Mouse (Mus musculus) midbrain, postnatal 0 days (tissue): ENCODE results near the gene Fndc8. TPM values are rescaled to one million over a fixed set of nuclear protein-coding genes. Genes with fewer than 3 reads are reported as not detected.
"Not testable (repeated sequence)": the region's sequence is repeated elsewhere in the genome, so short reads cannot be mapped to it uniquely, and the experiment has no call there.

Experiments
- ATAC-seq: fragments of 200-750 bp; cut with Nextera tagmentation; 2 replicates; pipeline ENCODE4 v1.8.0; 2017; ENCODE audit warnings: moderate number of reproducible peaks, mild to moderate bottlenecking, moderate TSS enrichment, moderate library complexity; ENCODE audit not compliant: low FRiP score
- DNase-seq: peaks from one replicate; pipeline ENCODE4 v3.0.0-alpha.2; 2015; ENCODE audit warnings: low spot score
- H3K27ac ChIP-seq: fragments of 300-500 bp; sonication (generic); 2 replicates; pipeline ENCODE4 v1.5.1; 2014; ENCODE audit warnings: low read depth, mild to moderate bottlenecking, low read length, mixed read lengths
- H3K27me3 ChIP-seq: fragments of 300-500 bp; sonication (generic); 2 replicates; pipeline ENCODE4 v1.6.1; 2014; ENCODE audit warnings: low read length, control low read depth, mixed read lengths; ENCODE audit not compliant: insufficient read depth
- H3K36me3 ChIP-seq: fragments of 300-500 bp; sonication (generic); 2 replicates; pipeline ENCODE4 v1.6.1; 2014; ENCODE audit warnings: low read length, control low read depth, mixed read lengths; ENCODE audit not compliant: insufficient read depth
- H3K4me1 ChIP-seq: fragments of 300-500 bp; sonication (generic); 2 replicates; pipeline ENCODE4 v1.6.1; 2014; ENCODE audit warnings: mild to moderate bottlenecking, control low read depth, antibody characterized with exemption, low read length, mixed read lengths; ENCODE audit not compliant: insufficient read depth
- H3K4me2 ChIP-seq: fragments of 300-500 bp; sonication (generic); 2 replicates; pipeline ENCODE4 v1.6.1; 2014; ENCODE audit warnings: low read depth, mild to moderate bottlenecking, low read length, mixed read lengths; ENCODE audit not compliant: poor library complexity, severe bottlenecking
- H3K4me3 ChIP-seq: fragments of 300-500 bp; sonication (generic); 2 replicates; pipeline ENCODE4 v1.5.1; 2014; ENCODE audit warnings: low read depth, mild to moderate bottlenecking, low read length, moderate library complexity
- H3K9ac ChIP-seq: fragments of 300-500 bp; sonication (generic); replicated peaks from 2 replicates; pipeline ENCODE4 v1.6.1; 2014; ENCODE audit warnings: mild to moderate bottlenecking, low read length, moderate library complexity, mixed read lengths; ENCODE audit not compliant: poor library complexity, severe bottlenecking
- H3K9me3 ChIP-seq: fragments of 300-500 bp; sonication (generic); 2 replicates; pipeline ENCODE4 v1.6.1; 2016; ENCODE audit warnings: low read length, control low read depth
- CTCF ChIP-seq: IDR thresholded peaks from 2 replicates; pipeline ENCODE4 v1.5.1; 2016; ENCODE audit warnings: antibody characterized with exemption, mild to moderate bottlenecking
- WGBS: fragments of 180-500 bp; shearing (Covaris S2); extraction: QIAGEN DNeasy Blood & Tissue Kit; methylation state at CpG from one replicate; pipeline ENCODE4 v1.1.7; 2014; 5-methylcytosine and 5-hydroxymethylcytosine counted together
- polyA plus RNA-seq: library from polyadenylated mRNA; unstranded; fragments of >200 nt; fragmentation: Nextera tagmentation; extraction: Ambion mirVana; gene quantifications from 2 replicates; pipeline ENCODE4 v1.2.1, GENCODE M21; 2015
- total RNA-seq: library from RNA; depleted of rRNA; stranded (reverse); fragments of >200 nt; gene quantifications from 2 replicates; pipeline ENCODE4 v1.2.3, GENCODE M21; 2014

Fndc8 gene
- total and polyA plus RNA-seq, 2 experiments from 2014 or later = 0.27 TPM; not detected in 1

- Histone ChIP-seq H3K9ac (no peak within 1 kb of the TSS), H3K4me2 (no peak within 1 kb of the TSS), H3K36me3 (peaks cover 9% of the 10 kb centered on the region), H3K27me3 (0 out of 2 replicates have a peak, but pooled peaks cover 5% of the 10 kb centered on the region), H3K27ac (no peak within 1 kb of the TSS), H3K9me3 (no peaks in the 10 kb centered on the region), H3K4me3 (no peak within 1 kb of the TSS), H3K4me1 (0 out of 2 replicates have a peak, but pooled peaks cover 6% of the 10 kb centered on the region)
- ATAC-seq = no peak
- TF ChIP-seq CTCF = no peak
- 89% methylated on average over 4 of the region's 4 CpGs for WGBS
- no peak for DNase-seq
Measured at GRCm38 (mm10) chr11:82910250-82910649, 18.3 kb downstream of the Fndc8 start, which contains the start of gene Unc45b. TSS of gene Unc45b (plus strand) at chr11:82910550.

- no peak overlapping the region for H3K9ac ChIP-seq
- 0 out of 2 replicates have a peak, but pooled peaks cover 5% of the 10 kb centered on the region for H3K27me3 ChIP-seq
- no peaks in the 10 kb centered on the region for H3K9me3 ChIP-seq
- 80% methylated on average over 11 of the region's 11 CpGs for WGBS
- DNase-seq (no peak), ATAC-seq (no peak)
- H3K36me3 ChIP-seq = peaks cover 5% of the 10 kb centered on the region
- no peak overlapping the region for H3K4me3 ChIP-seq
- no peak overlapping the region for H3K4me2 ChIP-seq
- 0 out of 2 replicates have a peak, but pooled peaks cover 6% of the 10 kb centered on the region for H3K4me1 ChIP-seq
- TF ChIP-seq CTCF = no peak
- H3K27ac ChIP-seq = no peak overlapping the region
Measured at GRCm38 (mm10) chr11:82910679-82911389, 18.9 kb downstream of the Fndc8 start.

GRCm38 (mm10) chr11:82914711-82915352 is 22.9 kb downstream of the Fndc8 start:
- Histone ChIP-seq H3K27me3 (0 out of 2 replicates have a peak, but pooled peaks cover 5% of the 10 kb centered on the region), H3K4me3 (no peak overlapping the region), H3K27ac (no peak overlapping the region), H3K4me1 (no peaks in the 10 kb centered on the region), H3K4me2 (peak overlapping the region; percentile 36), H3K9ac (no peak overlapping the region), H3K9me3 (no peaks in the 10 kb centered on the region), H3K36me3 (no peaks in the 10 kb centered on the region)
- DNase-seq = peak; percentile 81
- WGBS = 8% methylated on average over 16 of the region's 16 CpGs
- ATAC-seq = 0 out of 2 replicates have a peak, but pooled peaks have one; percentile 52
- peak; percentile 100 for TF ChIP-seq CTCF

- Histone ChIP-seq H3K36me3 (no peaks in the 10 kb centered on the region), H3K4me3 (no peak overlapping the region), H3K9ac (no peak overlapping the region), H3K4me1 (no peaks in the 10 kb centered on the region), H3K27me3 (peaks cover 9% of the 10 kb centered on the region; the same call in 1 of the 2 replicates), H3K27ac (no peak overlapping the region), H3K4me2 (no peak overlapping the region), H3K9me3 (no peaks in the 10 kb centered on the region)
- DNase-seq (no peak), ATAC-seq (no peak)
- no peak for TF ChIP-seq CTCF
- 71% methylated on average over 10 of the region's 10 CpGs for WGBS
Measured at GRCm38 (mm10) chr11:82920768-82921167, 28.8 kb downstream of the Fndc8 start.

GRCm38 (mm10) chr11:82921691-82922090 is 29.8 kb downstream of the Fndc8 start:
- TF ChIP-seq CTCF = no peak
- Histone ChIP-seq H3K4me2 (no peak overlapping the region), H3K9me3 (no peaks in the 10 kb centered on the region), H3K4me1 (no peaks in the 10 kb centered on the region), H3K27ac (no peak overlapping the region), H3K27me3 (peaks cover 9% of the 10 kb centered on the region; the same call in 1 of the 2 replicates), H3K36me3 (no peaks in the 10 kb centered on the region), H3K4me3 (no peak overlapping the region), H3K9ac (no peak overlapping the region)
- no peak for ATAC-seq
- no peak for DNase-seq
- 80% methylated on average over 4 of the region's 4 CpGs for WGBS

- not testable (repeated sequence) for H3K9ac ChIP-seq, DNase-seq, H3K4me2 ChIP-seq, H3K27ac ChIP-seq, H3K4me1 ChIP-seq, H3K36me3 ChIP-seq, H3K9me3 ChIP-seq, ATAC-seq, H3K4me3 ChIP-seq
- WGBS = 86% methylated on average over 6 of the region's 6 CpGs
- peaks cover 19% of the 10 kb centered on the region for H3K27me3 ChIP-seq
Measured at GRCm38 (mm10) chr11:82923910-82924309, 32.0 kb downstream of the Fndc8 start.
